Mouse (Mus musculus) ES-Bruce4 (cell line): ENCODE measurements around the gene Gab1. TPM values are rescaled to one million over a fixed set of nuclear protein-coding genes. Genes with fewer than 3 reads are reported as not detected.

Experiments used
- H3K27ac ChIP-seq: 2 replicates; pipeline ENCODE4 v1.5.1; 2012; ENCODE audit warnings: low read length, inconsistent platforms; ENCODE audit not compliant: insufficient read depth
- H3K27me3 ChIP-seq: 2 replicates; pipeline ENCODE4 v1.6.1; 2012; ENCODE audit warnings: mild to moderate bottlenecking, low read length, inconsistent platforms; ENCODE audit not compliant: control insufficient read depth, poor library complexity, insufficient read depth, severe bottlenecking
- H3K36me3 ChIP-seq: 2 replicates; pipeline ENCODE4 v1.6.1; 2012; ENCODE audit warnings: inconsistent platforms, mild to moderate bottlenecking, low read length, moderate library complexity; ENCODE audit not compliant: control insufficient read depth, poor library complexity, insufficient read depth, severe bottlenecking
- H3K4me1 ChIP-seq: one replicate; pipeline ENCODE4 v1.8.1; 2011; ENCODE audit warnings: low read length; ENCODE audit not compliant: control insufficient read depth, insufficient read depth
- H3K4me3 ChIP-seq: 2 replicates; pipeline ENCODE4 v1.5.1; 2011; ENCODE audit warnings: low read depth, mild to moderate bottlenecking, low read length
- H3K9ac ChIP-seq: 2 replicates; pipeline ENCODE4 v1.6.1; 2012; ENCODE audit warnings: low read depth, mild to moderate bottlenecking, inconsistent platforms; ENCODE audit not compliant: poor library complexity, severe bottlenecking
- H3K9me3 ChIP-seq: replicated peaks from 2 replicates; pipeline ENCODE4 v1.6.1; 2012; ENCODE audit warnings: mild to moderate bottlenecking, low read length, inconsistent platforms; ENCODE audit not compliant: control insufficient read depth, poor library complexity, insufficient read depth, severe bottlenecking
- CTCF ChIP-seq: IDR thresholded peaks from one replicate; pipeline ENCODE4 v1.8.1; 2011; ENCODE audit warnings: low read depth, low read length
- EP300 ChIP-seq: IDR thresholded peaks from 2 replicates; pipeline ENCODE4 v1.6.1; 2011; ENCODE audit warnings: low read depth, low read length; ENCODE audit not compliant: insufficient read depth
- POLR2A ChIP-seq: IDR thresholded peaks from one replicate; pipeline ENCODE4 v1.8.1; 2011; ENCODE audit warnings: low read length; ENCODE audit not compliant: insufficient read depth
- polyA plus RNA-seq: library from polyadenylated mRNA; stranded (reverse); fragments of >200 nt; gene quantifications from 2 replicates; pipeline ENCODE4 v1.2.4, GENCODE M21; 2011; ENCODE audit warnings: low read depth; ENCODE audit not compliant: missing spikeins, insufficient read depth, insufficient read length

Gene Gab1
- polyA plus RNA-seq, 1 experiment: 158 TPM

DNA sequence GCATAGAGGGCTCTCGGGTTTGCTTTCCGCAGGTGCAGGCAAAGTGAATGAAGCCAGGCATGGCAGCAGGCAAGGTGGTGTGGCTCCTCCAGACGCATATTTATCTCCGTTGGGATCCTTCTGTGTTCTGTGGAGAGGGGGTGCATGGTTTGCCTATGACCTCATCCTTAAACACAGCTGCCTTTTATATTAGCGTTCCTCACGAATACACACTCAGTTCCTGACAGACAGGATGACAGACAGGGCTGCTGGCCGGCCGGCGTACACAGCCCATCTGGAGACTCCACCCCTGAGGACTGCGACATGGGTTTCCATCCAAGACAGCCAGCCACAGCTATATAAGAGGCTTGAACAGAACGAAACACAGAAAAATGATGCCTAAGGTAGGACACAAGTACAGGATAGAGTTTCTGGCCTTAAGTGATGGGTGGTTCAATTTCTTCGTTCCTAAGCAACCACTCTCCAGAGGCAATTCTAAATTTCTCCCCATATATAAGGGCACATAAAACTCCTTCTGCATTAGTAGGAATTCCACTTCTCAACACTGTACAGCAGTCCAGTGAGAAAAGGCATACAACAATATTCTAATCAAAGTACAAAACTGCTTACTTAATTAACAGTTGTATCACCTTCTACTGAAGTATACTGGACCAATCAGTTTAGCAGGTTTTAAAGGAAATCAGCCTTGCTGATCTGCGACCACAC lies 66.1 kb downstream of the Gab1 start:
- Histone ChIP-seq H3K4me3 (no peak overlapping the region), H3K9me3 (no peaks in the 10 kb centered on the region), H3K4me1 (no peaks in the 10 kb centered on the region), H3K27me3 (no peaks in the 10 kb centered on the region), H3K27ac (no peak overlapping the region), H3K9ac (no peak overlapping the region), H3K36me3 (peaks cover 28% of the 10 kb centered on the region)
- TF ChIP-seq POLR2A: no peak
- no peak for TF ChIP-seq EP300

DNA sequence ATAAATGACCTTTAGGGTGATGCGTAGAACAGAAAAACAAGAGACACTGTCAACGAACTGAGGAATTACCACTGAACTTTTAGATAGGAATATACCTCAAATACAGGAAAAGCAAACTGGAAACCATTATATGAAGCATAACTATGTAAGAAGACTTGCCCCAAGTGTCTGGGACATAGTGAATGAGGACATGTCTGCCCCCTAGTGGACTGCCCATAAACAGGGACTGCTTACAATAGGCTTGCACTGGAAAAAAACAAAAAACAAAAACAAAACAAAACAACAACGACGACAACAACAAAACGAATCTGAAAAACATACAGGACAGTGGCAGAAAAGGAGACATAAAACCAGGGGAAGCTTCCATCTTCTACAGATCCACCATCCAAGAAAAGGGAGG lies 66.9 kb downstream of the Gab1 start:
- no peak overlapping the region for H3K9ac ChIP-seq
- no peak overlapping the region for H3K4me3 ChIP-seq
- no peak overlapping the region for H3K27ac ChIP-seq
- TF ChIP-seq EP300 (no peak), POLR2A (no peak), CTCF (peak; percentile 27)
- no peaks in the 10 kb centered on the region for H3K9me3 ChIP-seq
- no peaks in the 10 kb centered on the region for H3K27me3 ChIP-seq
- peaks cover 27% of the 10 kb centered on the region for H3K36me3 ChIP-seq
- no peaks in the 10 kb centered on the region for H3K4me1 ChIP-seq

DNA sequence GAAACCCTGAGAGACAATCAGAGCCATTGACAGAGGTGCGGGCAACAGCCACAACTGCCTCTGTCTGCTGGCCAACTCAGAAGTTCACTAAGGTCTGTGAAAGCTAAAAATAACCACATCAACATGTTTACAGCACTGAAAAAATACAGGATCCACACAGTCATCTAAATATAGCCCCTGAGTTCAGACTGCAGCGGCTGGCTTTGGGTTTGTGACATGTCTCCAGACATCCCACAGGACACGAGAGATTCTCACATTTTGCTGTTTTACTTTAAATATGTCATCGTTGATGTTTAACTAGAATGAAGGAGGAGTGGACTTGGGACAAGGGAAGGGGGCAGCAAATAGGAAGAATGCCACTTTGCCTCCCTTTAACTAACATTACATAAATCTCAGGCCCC lies 68.7 kb downstream of the Gab1 start:
- H3K27me3 ChIP-seq: no peaks in the 10 kb centered on the region
- no peaks in the 10 kb centered on the region for H3K9me3 ChIP-seq
- TF ChIP-seq POLR2A: no peak
- no peak for TF ChIP-seq EP300
- no peak for TF ChIP-seq CTCF
- H3K27ac ChIP-seq: no peak overlapping the region
- no peak overlapping the region for H3K9ac ChIP-seq
- no peaks in the 10 kb centered on the region for H3K4me1 ChIP-seq
- H3K36me3 ChIP-seq: peaks cover 28% of the 10 kb centered on the region
- no peak overlapping the region for H3K4me3 ChIP-seq

- TF ChIP-seq CTCF (no peak), POLR2A (no peak), EP300 (no peak)
- H3K4me1 ChIP-seq: no peaks in the 10 kb centered on the region
- H3K4me3 ChIP-seq: no peak overlapping the region
- H3K27me3 ChIP-seq: no peaks in the 10 kb centered on the region
- no peak overlapping the region for H3K9ac ChIP-seq
- no peak overlapping the region for H3K27ac ChIP-seq
- H3K9me3 ChIP-seq: no peaks in the 10 kb centered on the region
- H3K36me3 ChIP-seq: peaks cover 32% of the 10 kb centered on the region
These were observed 69.4 kb downstream of the Gab1 start for GRCm38 (mm10) chr8:80810916-80811315.

GRCm38 (mm10) chr8:80810442-80810841 lies 69.9 kb downstream of the Gab1 start:
- Histone ChIP-seq H3K27ac (no peak overlapping the region), H3K4me3 (no peak overlapping the region), H3K27me3 (no peaks in the 10 kb centered on the region), H3K9ac (no peak overlapping the region), H3K4me1 (no peaks in the 10 kb centered on the region), H3K36me3 (peaks cover 31% of the 10 kb centered on the region), H3K9me3 (no peaks in the 10 kb centered on the region)
- TF ChIP-seq POLR2A (no peak), EP300 (no peak), CTCF (no peak)

DNA sequence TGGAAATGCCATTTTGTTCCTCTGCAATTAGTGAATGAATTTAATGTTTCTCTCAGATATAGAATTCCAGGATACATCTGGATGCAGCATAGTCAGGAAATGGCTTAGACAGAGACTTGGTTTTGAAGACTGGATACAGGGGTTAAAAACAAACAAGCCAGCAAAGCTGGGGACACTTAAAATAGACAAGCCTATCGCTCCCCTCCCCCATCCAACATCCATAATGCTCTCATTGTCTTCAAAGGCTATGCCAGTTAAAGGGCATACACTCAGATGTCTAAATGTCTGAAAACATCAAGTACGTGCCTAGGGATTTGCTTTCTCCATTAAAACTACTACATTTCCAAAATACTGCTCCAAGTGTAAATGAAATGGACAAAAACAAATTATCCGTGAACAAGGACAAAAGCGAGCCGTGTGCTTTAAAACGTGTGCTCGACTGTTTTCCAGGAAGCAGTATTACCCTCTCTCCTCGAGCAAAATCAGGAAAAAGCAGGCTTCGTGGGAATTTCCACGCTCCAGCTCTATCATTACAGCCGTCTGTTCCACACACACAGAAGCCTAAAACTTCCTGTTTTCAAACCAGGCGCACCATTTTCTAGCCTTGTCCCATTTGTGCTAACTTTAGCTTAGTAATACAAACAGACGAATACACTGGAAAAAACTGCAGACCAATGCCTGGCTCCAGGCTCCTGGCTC lies 72.4 kb downstream of the Gab1 start:
- H3K9me3 ChIP-seq: no peaks in the 10 kb centered on the region
- H3K9ac ChIP-seq: no peak overlapping the region
- no peaks in the 10 kb centered on the region for H3K27me3 ChIP-seq
- no peaks in the 10 kb centered on the region for H3K4me1 ChIP-seq
- peaks cover 27% of the 10 kb centered on the region for H3K36me3 ChIP-seq
- H3K4me3 ChIP-seq: no peak overlapping the region
- no peak for TF ChIP-seq CTCF
- TF ChIP-seq EP300: no peak
- no peak for TF ChIP-seq POLR2A
- no peak overlapping the region for H3K27ac ChIP-seq
